Mouse (Mus musculus) intestine, embryonic 14.5 days (tissue): ENCODE data around the gene Rtn4. TPM values are rescaled to one million over a fixed set of nuclear protein-coding genes. Genes with fewer than 3 reads are reported as not detected.

Experiments used
- ATAC-seq: fragments of 200-750 bp; cut with Nextera tagmentation; replicated peaks from 2 replicates; pipeline ENCODE4 v1.8.0; 2017; ENCODE audit warnings: low read depth, moderate number of reproducible peaks, moderate TSS enrichment, moderate library complexity; ENCODE audit not compliant: low FRiP score, low TSS enrichment
- DNase-seq: peaks from one replicate; pipeline ENCODE4 v3.0.0-alpha.2; 2018; ENCODE audit warnings: low spot score
- H3K27ac ChIP-seq: fragments of 300-500 bp; sonication (generic); 2 replicates; pipeline ENCODE4 v1.5.1; 2014; ENCODE audit warnings: low read depth, mild to moderate bottlenecking, control low read depth
- H3K27me3 ChIP-seq: fragments of 300-500 bp; sonication (generic); replicated peaks from 2 replicates; pipeline ENCODE4 v1.6.1; 2014; ENCODE audit warnings: low read length, control low read depth; ENCODE audit not compliant: control insufficient read depth, insufficient read depth
- H3K36me3 ChIP-seq: fragments of 300-500 bp; sonication (generic); 2 replicates; pipeline ENCODE4 v1.6.1; 2014; ENCODE audit warnings: low read length, control low read depth; ENCODE audit not compliant: control insufficient read depth, insufficient read depth
- H3K4me1 ChIP-seq: fragments of 300-500 bp; sonication (generic); replicated peaks from 2 replicates; pipeline ENCODE4 v1.6.1; 2014; ENCODE audit warnings: low read length, control low read depth, mixed read lengths; ENCODE audit not compliant: control insufficient read depth, insufficient read depth
- H3K4me2 ChIP-seq: fragments of 300-500 bp; sonication (generic); 2 replicates; pipeline ENCODE4 v1.6.1; 2014; ENCODE audit warnings: low read length
- H3K4me3 ChIP-seq: fragments of 300-500 bp; sonication (generic); 2 replicates; pipeline ENCODE4 v1.5.1; 2014; ENCODE audit warnings: low read depth, low read length, control low read depth, mixed read lengths
- H3K9ac ChIP-seq: fragments of 300-500 bp; sonication (generic); 2 replicates; pipeline ENCODE4 v1.6.1; 2014; ENCODE audit warnings: mild to moderate bottlenecking, low read length
- H3K9me3 ChIP-seq: fragments of 300-500 bp; sonication (generic); 2 replicates; pipeline ENCODE4 v1.6.1; 2016; ENCODE audit warnings: low read length, control low read depth; ENCODE audit not compliant: control insufficient read depth
- WGBS: fragments of 180-500 bp; shearing (Covaris S2); extraction: QIAGEN DNeasy Blood & Tissue Kit; methylation state at CpG from one replicate; pipeline ENCODE4 v1.1.7; 2014; 5-methylcytosine and 5-hydroxymethylcytosine counted together
- polyA plus RNA-seq: library from polyadenylated mRNA; unstranded; fragments of >200 nt; fragmentation: Nextera tagmentation; extraction: Ambion mirVana; gene quantifications from 2 replicates; pipeline ENCODE4 v1.2.1, GENCODE M21; 2014

The Rtn4 gene
- polyA plus RNA-seq, 1 experiment from 2014 or later, result 49.6 TPM

GRCm38 (mm10) chr11:29673359-29673758 lies 19.4 kb upstream of the Rtn4 start:
- Histone ChIP-seq H3K4me3 (no peak overlapping the region), H3K4me2 (no peak overlapping the region), H3K27ac (no peak overlapping the region), H3K36me3 (no peaks in the 10 kb centered on the region), H3K9ac (no peak overlapping the region), H3K27me3 (no peaks in the 10 kb centered on the region), H3K9me3 (no peaks in the 10 kb centered on the region), H3K4me1 (no peaks in the 10 kb centered on the region)
- DNase-seq (no peak), ATAC-seq (no peak)
- WGBS, result 82% methylated on average over 2 of the region's 2 CpGs

GRCm38 (mm10) chr11:29676718-29677117 lies 16.0 kb upstream of the Rtn4 start:
- Histone ChIP-seq H3K4me3 (no peak overlapping the region), H3K27ac (no peak overlapping the region), H3K4me1 (no peaks in the 10 kb centered on the region), H3K27me3 (no peaks in the 10 kb centered on the region), H3K9ac (no peak overlapping the region), H3K36me3 (no peaks in the 10 kb centered on the region), H3K4me2 (no peak overlapping the region), H3K9me3 (no peaks in the 10 kb centered on the region)
- DNase-seq (no peak), ATAC-seq (no peak)
- 97% methylated on average over 3 of the region's 4 CpGs for WGBS

DNA sequence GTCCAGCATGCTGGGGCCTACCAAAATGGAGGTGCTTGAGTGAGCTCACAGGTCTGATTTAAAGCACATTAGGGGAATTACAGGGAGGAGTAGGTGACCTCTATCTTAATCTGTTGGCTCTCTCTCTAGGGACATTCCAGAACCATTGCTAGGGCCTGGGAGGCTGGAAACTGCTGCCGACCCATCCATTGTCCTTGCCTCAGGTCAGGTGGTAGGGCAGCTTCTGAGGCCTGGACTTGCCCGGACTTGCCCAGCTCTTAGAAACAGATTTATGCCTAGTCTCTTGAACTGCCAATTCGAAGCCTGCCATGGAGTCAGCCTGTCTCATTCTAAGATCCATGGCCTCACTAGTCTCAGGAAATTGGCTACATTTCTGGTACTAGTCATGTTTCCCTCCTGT lies 12.8 kb upstream of the Rtn4 start:
- H3K27me3 ChIP-seq, result no peaks in the 10 kb centered on the region
- H3K9ac ChIP-seq, result no peak overlapping the region
- no peak overlapping the region for H3K27ac ChIP-seq
- no peaks in the 10 kb centered on the region for H3K36me3 ChIP-seq
- ATAC-seq (no peak), DNase-seq (no peak)
- H3K4me1 ChIP-seq, result no peaks in the 10 kb centered on the region
- no peak overlapping the region for H3K4me2 ChIP-seq
- WGBS, result 83% methylated on average over 3 of the region's 3 CpGs
- no peaks in the 10 kb centered on the region for H3K9me3 ChIP-seq
- H3K4me3 ChIP-seq, result no peak overlapping the region

GRCm38 (mm10) chr11:29680771-29681170 lies 12.0 kb upstream of the Rtn4 start:
- no peaks in the 10 kb centered on the region for H3K4me1 ChIP-seq
- no peaks in the 10 kb centered on the region for H3K9me3 ChIP-seq
- H3K9ac ChIP-seq, result no peak overlapping the region
- DNase-seq (no peak), ATAC-seq (no peak)
- no peak overlapping the region for H3K4me2 ChIP-seq
- 74% methylated on average over 3 of the region's 3 CpGs for WGBS
- H3K27me3 ChIP-seq, result no peaks in the 10 kb centered on the region
- H3K36me3 ChIP-seq, result no peaks in the 10 kb centered on the region
- no peak overlapping the region for H3K27ac ChIP-seq
- no peak overlapping the region for H3K4me3 ChIP-seq

GRCm38 (mm10) chr11:29684272-29684671 lies 8.5 kb upstream of the Rtn4 start:
- WGBS, result 79% methylated on average over 2 of the region's 2 CpGs
- no peak overlapping the region for H3K4me3 ChIP-seq
- no peak overlapping the region for H3K9ac ChIP-seq
- no peaks in the 10 kb centered on the region for H3K4me1 ChIP-seq
- H3K36me3 ChIP-seq, result no peaks in the 10 kb centered on the region
- no peaks in the 10 kb centered on the region for H3K9me3 ChIP-seq
- no peak overlapping the region for H3K27ac ChIP-seq
- H3K4me2 ChIP-seq, result no peak overlapping the region
- DNase-seq (no peak), ATAC-seq (no peak)
- no peaks in the 10 kb centered on the region for H3K27me3 ChIP-seq

GRCm38 (mm10) chr11:29686176-29686575 lies 6.6 kb upstream of the Rtn4 start:
- DNase-seq, result no peak
- H3K4me2 ChIP-seq, result no peak overlapping the region
- WGBS, result 86% methylated on average over 2 of the region's 2 CpGs
- no peaks in the 10 kb centered on the region for H3K9me3 ChIP-seq
- H3K4me3 ChIP-seq, result no peak overlapping the region
- no peak overlapping the region for H3K27ac ChIP-seq
- H3K9ac ChIP-seq, result no peak overlapping the region
- ATAC-seq, result no peak
- H3K36me3 ChIP-seq, result no peaks in the 10 kb centered on the region
- H3K27me3 ChIP-seq, result no peaks in the 10 kb centered on the region
- no peaks in the 10 kb centered on the region for H3K4me1 ChIP-seq

DNA sequence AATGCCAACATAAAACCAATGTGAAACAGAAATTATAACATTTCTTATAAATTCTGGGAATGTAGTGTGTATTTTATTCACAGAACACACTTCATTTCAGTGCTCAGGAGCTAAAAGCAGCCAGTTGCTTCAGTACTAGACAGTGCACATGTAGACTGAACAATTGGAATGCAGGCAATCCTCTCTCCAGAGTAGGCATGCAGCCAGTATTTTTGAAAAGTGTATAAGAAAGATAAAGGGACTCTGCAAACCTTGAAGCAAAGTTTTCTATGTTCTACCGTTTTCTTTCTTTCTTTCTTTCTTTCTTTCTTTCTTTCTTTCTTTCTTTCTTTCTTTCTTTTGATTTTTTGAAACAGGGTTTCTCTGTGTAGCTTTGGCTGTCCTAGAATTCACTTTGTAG lies 1.2 kb upstream of the Rtn4 start:
- no peak overlapping the region for H3K4me2 ChIP-seq
- DNase-seq, result no peak
- 84% methylated on average over 1 of the region's 1 CpGs for WGBS

GRCm38 (mm10) chr11:29692111-29692682 lies 550 bp upstream of the Rtn4 start:
- H3K36me3 ChIP-seq, result peaks cover 6% of the 10 kb centered on the region; the same call in 1 of the 2 replicates
- H3K27ac ChIP-seq, result peak overlapping the region; percentile 59; the same call in 1 of the 2 replicates
- no peaks in the 10 kb centered on the region for H3K9me3 ChIP-seq
- no peak overlapping the region for H3K9ac ChIP-seq
- no peak for ATAC-seq
- peak; percentile 57 for DNase-seq
- peaks cover 8% of the 10 kb centered on the region for H3K4me1 ChIP-seq
- H3K4me2 ChIP-seq, result peak overlapping the region; percentile 43
- H3K4me3 ChIP-seq, result peak overlapping the region; percentile 92; the same call in 1 of the 2 replicates
- WGBS, result 12% methylated on average over 12 of the region's 12 CpGs
- no peaks in the 10 kb centered on the region for H3K27me3 ChIP-seq

More for the DNA sequence above, 1.2 kb upstream of the Rtn4 start:
- Histone ChIP-seq H3K27ac (no peak overlapping the region), H3K36me3 (peaks cover under 1% of the 10 kb centered on the region; the same call in 1 of the 2 replicates), H3K27me3 (no peaks in the 10 kb centered on the region), H3K9ac (no peak overlapping the region), H3K9me3 (no peaks in the 10 kb centered on the region), H3K4me1 (peaks cover 4% of the 10 kb centered on the region; the same call in 1 of the 2 replicates), H3K4me3 (no peak overlapping the region)
- no peak for ATAC-seq
